Mouse (Mus musculus) liver, embryonic 14.5 days (tissue): ENCODE data around the gene Msh5.

Experiments
- CTCF ChIP-seq: IDR thresholded peaks from 2 replicates; pipeline ENCODE4 v1.5.1; 2016; ENCODE audit warnings: antibody characterized with exemption, low read depth, control low read depth
- EP300 ChIP-seq: IDR thresholded peaks from 2 replicates; pipeline ENCODE4 v1.6.1; 2016; ENCODE audit warnings: antibody characterized with exemption, low read depth

DNA sequence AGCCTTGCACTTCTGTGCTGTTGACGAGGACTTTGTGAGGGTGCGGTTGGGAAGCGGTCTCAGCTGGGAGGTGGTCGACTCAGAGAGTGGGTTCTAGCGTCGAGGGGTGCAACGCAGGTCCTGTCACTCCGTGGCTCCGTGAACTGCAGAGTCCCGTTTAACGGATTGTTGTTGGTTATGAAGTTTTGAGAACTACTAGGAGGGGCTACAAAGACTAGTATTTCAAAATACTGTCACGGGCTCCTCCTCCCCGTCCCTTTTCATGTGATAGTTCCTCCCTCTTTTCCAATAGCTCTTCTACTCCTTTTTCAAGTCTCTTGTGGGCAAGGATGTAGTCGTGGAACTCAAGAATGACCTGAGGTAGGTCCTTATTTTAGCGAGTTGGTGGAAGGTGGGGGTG is 64.2 kb downstream of the Msh5 start:
- TF ChIP-seq CTCF, result no peak
- no peak for TF ChIP-seq EP300
